Mouse (Mus musculus): Measurements from ENCODE around the gene Lonrf3. TPM values are rescaled to one million over a fixed set of nuclear protein-coding genes. Genes with fewer than 3 reads are reported as not detected.

The Lonrf3 gene
- polyA plus RNA-seq, 1 experiment from 2014 or later: 0.88 TPM

- no peaks in the 10 kb centered on the region for H3K4me1 ChIP-seq
- no peaks in the 10 kb centered on the region for H3K27me3 ChIP-seq (ENCODE audit: low read depth, poor library complexity, severe bottlenecking)
- no peak for DNase-seq (ENCODE audit: low spot score)
- H3K27ac ChIP-seq (replicated peaks): no peak within 1 kb of the TSS
- WGBS: 92% methylated on average over 13 of the region's 13 CpGs
- no peaks in the 10 kb centered on the region for H3K36me3 ChIP-seq
- H3K4me3 ChIP-seq: no peak within 1 kb of the TSS
- H3K9me3 ChIP-seq (replicated peaks): no peaks in the 10 kb centered on the region
Observed at GRCm38 (mm10) chrX:36400980-36401379, 72.8 kb downstream of the Lonrf3 start, which contains the start of gene Gm6268. Gm6268 (plus strand) TSS chrX:36401280.

GRCm38 (mm10) chrX:36402316-36402715 lies 74.2 kb downstream of the Lonrf3 start:
- Histone ChIP-seq H3K4me1 (no peaks in the 10 kb centered on the region), H3K36me3 (no peaks in the 10 kb centered on the region), H3K4me3 (no peak overlapping the region), H3K27ac (replicated peaks) (no peak overlapping the region), H3K27me3 (ENCODE audit: low read depth, poor library complexity, severe bottlenecking) (no peaks in the 10 kb centered on the region), H3K9me3 (replicated peaks) (no peaks in the 10 kb centered on the region)
- WGBS: 59% methylated on average over 6 of the region's 6 CpGs
- DNase-seq (ENCODE audit: low spot score): peak; percentile 11

Small RNA genes within 50 kb of the gene (microRNA-seq; reads per million reads assigned to microRNA genes)
- not detected for gene Gm44485

Other genes starting within 250 kb of the Lonrf3 start
- gene Il13ra1, start 216.2 kb upstream of the Lonrf3 start, polyA plus RNA-seq (2016; fragmentation: Nextera tagmentation; extraction: Ambion mirVana): 2.1 and 3.2 TPM in 2 replicates
- gene Zcchc12, start 132.4 kb upstream of the Lonrf3 start, polyA plus RNA-seq (2016; fragmentation: Nextera tagmentation; extraction: Ambion mirVana): 11.1 and 30.5 TPM in 2 replicates
- gene Gm6268, start 72.9 kb downstream of the Lonrf3 start, polyA plus RNA-seq (2016; fragmentation: Nextera tagmentation; extraction: Ambion mirVana): not detected in 2 replicates
- not detected in 2 replicates for gene Gm14569, start 163.5 kb downstream of the Lonrf3 start, polyA plus RNA-seq (2016; fragmentation: Nextera tagmentation; extraction: Ambion mirVana)

Measured in midbrain, embryonic 10.5 days (tissue).